Mouse (Mus musculus) lung, embryonic 16.5 days (tissue): ENCODE measurements at regions not wholly inside any gene's neighbourhood (a gene's known extent, or its start where the extent isn't known, plus 50 kb on each side); places are given as distances from the start of the nearest gene placed in this dataset.

Experiments used
- ATAC-seq: fragments of 200-750 bp; cut with Nextera tagmentation; 2 replicates; pipeline ENCODE4 v1.8.0; 2017; ENCODE audit warnings: low read depth, mild to moderate bottlenecking, moderate library complexity
- H3K27ac ChIP-seq: fragments of 300-500 bp; sonication (generic); 2 replicates; pipeline ENCODE4 v1.5.1; 2014; ENCODE audit warnings: mild to moderate bottlenecking, control low read depth, low read length
- H3K27me3 ChIP-seq: fragments of 300-500 bp; sonication (generic); 2 replicates; pipeline ENCODE4 v1.6.1; 2014; ENCODE audit warnings: low read depth, low read length, mixed read lengths; ENCODE audit not compliant: control insufficient read depth, insufficient read depth
- H3K36me3 ChIP-seq: fragments of 300-500 bp; sonication (generic); 2 replicates; pipeline ENCODE4 v1.6.1; 2014; ENCODE audit warnings: low read length; ENCODE audit not compliant: control insufficient read depth, insufficient read depth
- H3K4me1 ChIP-seq: fragments of 300-500 bp; sonication (generic); replicated peaks from 2 replicates; pipeline ENCODE4 v1.6.1; 2014; ENCODE audit warnings: low read length, mixed read lengths; ENCODE audit not compliant: control insufficient read depth, insufficient read depth
- H3K4me2 ChIP-seq: fragments of 300-500 bp; sonication (generic); 2 replicates; pipeline ENCODE4 v1.6.1; 2014; ENCODE audit warnings: low read depth, low read length, control low read depth
- H3K4me3 ChIP-seq: fragments of 300-500 bp; sonication (generic); 2 replicates; pipeline ENCODE4 v1.5.1; 2014; ENCODE audit warnings: mild to moderate bottlenecking, low read length, control low read depth
- H3K9ac ChIP-seq: fragments of 300-500 bp; sonication (generic); 2 replicates; pipeline ENCODE4 v1.6.1; 2014; ENCODE audit warnings: low read length, control low read depth
- H3K9me3 ChIP-seq: fragments of 300-500 bp; sonication (generic); 2 replicates; pipeline ENCODE4 v1.6.1; 2016; ENCODE audit warnings: low read length; ENCODE audit not compliant: control insufficient read depth
- WGBS: fragments of 180-500 bp; shearing (Covaris S2); extraction: QIAGEN DNeasy Blood & Tissue Kit; methylation state at CpG from one replicate; pipeline ENCODE4 v1.1.7; 2014; 5-methylcytosine and 5-hydroxymethylcytosine counted together

GRCm38 (mm10) chr16:15260069-15260468, 57.2 kb upstream of the Gm21897 start:
- no peak overlapping the region; the same call in 1 of the 2 replicates for H3K9ac ChIP-seq
- no peaks in the 10 kb centered on the region for H3K36me3 ChIP-seq
- WGBS, result 36% methylated on average over 4 of the region's 4 CpGs
- H3K27me3 ChIP-seq, result no peaks in the 10 kb centered on the region
- peak overlapping the region; percentile 46 for H3K27ac ChIP-seq
- peaks cover 13% of the 10 kb centered on the region for H3K4me1 ChIP-seq
- no peak overlapping the region for H3K4me3 ChIP-seq
- no peaks in the 10 kb centered on the region for H3K9me3 ChIP-seq
- ATAC-seq, result peak; percentile 61
- H3K4me2 ChIP-seq, result no peak overlapping the region
